Mouse (Mus musculus) liver, postnatal 0 days (tissue): ENCODE data around the gene Wdr60. TPM values are rescaled to one million over a fixed set of nuclear protein-coding genes. Genes with fewer than 3 reads are reported as not detected.

Experiments used
- ATAC-seq: fragments of 200-750 bp; cut with Nextera tagmentation; 2 replicates; pipeline ENCODE4 v1.8.0; 2017; ENCODE audit warnings: mild to moderate bottlenecking, moderate library complexity
- DNase-seq: peaks from one replicate; pipeline ENCODE4 v3.0.0-alpha.2; 2016
- H3K27ac ChIP-seq: fragments of 300-500 bp; sonication (generic); 2 replicates; pipeline ENCODE4 v1.5.1; 2014; ENCODE audit warnings: antibody characterized with exemption, moderate library complexity, mild to moderate bottlenecking, low read depth
- H3K27me3 ChIP-seq: fragments of 300-500 bp; sonication (generic); 2 replicates; pipeline ENCODE4 v1.6.1; 2014; ENCODE audit warnings: low read length, control low read depth, mixed read lengths; ENCODE audit not compliant: insufficient read depth
- H3K36me3 ChIP-seq: fragments of 300-500 bp; sonication (generic); replicated peaks from 2 replicates; pipeline ENCODE4 v1.6.1; 2014; ENCODE audit warnings: mild to moderate bottlenecking, control low read depth, low read length, moderate library complexity, mixed read lengths; ENCODE audit not compliant: insufficient read depth
- H3K4me1 ChIP-seq: fragments of 300-500 bp; sonication (generic); 2 replicates; pipeline ENCODE4 v1.6.1; 2014; ENCODE audit warnings: antibody characterized with exemption, mild to moderate bottlenecking, control low read depth; ENCODE audit not compliant: insufficient read depth
- H3K4me2 ChIP-seq: fragments of 300-500 bp; sonication (generic); 2 replicates; pipeline ENCODE4 v1.6.1; 2014; ENCODE audit warnings: low read depth, mild to moderate bottlenecking, low read length, moderate library complexity, mixed read lengths
- H3K4me3 ChIP-seq: fragments of 300-500 bp; sonication (generic); 2 replicates; pipeline ENCODE4 v1.5.1; 2014; ENCODE audit warnings: low read depth, low read length
- H3K9ac ChIP-seq: fragments of 300-500 bp; sonication (generic); replicated peaks from 2 replicates; pipeline ENCODE4 v1.6.1; 2014; ENCODE audit warnings: mild to moderate bottlenecking, moderate library complexity
- H3K9me3 ChIP-seq: fragments of 300-500 bp; sonication (generic); 2 replicates; pipeline ENCODE4 v1.6.1; 2016; ENCODE audit warnings: mild to moderate bottlenecking, control low read depth, low read length, mixed read lengths
- CTCF ChIP-seq: sonication (generic); IDR thresholded peaks from 2 replicates; pipeline ENCODE4 v1.5.1; 2016; ENCODE audit warnings: antibody characterized with exemption, low read depth
- EP300 ChIP-seq: IDR thresholded peaks from 2 replicates; pipeline ENCODE4 v1.6.1; 2016; ENCODE audit warnings: antibody characterized with exemption, low read depth, mild to moderate bottlenecking
- WGBS: fragments of 180-500 bp; shearing (Covaris S2); extraction: QIAGEN DNeasy Blood & Tissue Kit; methylation state at CpG from one replicate; pipeline ENCODE4 v1.1.7; 2014; ENCODE audit not compliant: insufficient replicate concordance; 5-methylcytosine and 5-hydroxymethylcytosine counted together
- polyA plus RNA-seq: library from polyadenylated mRNA; unstranded; fragments of >200 nt; fragmentation: Nextera tagmentation; extraction: Ambion mirVana; gene quantifications from 2 replicates; pipeline ENCODE4 v1.2.1, GENCODE M21; 2015

Gene Wdr60
- polyA plus RNA-seq, 1 experiment from 2014 or later = 4.2 TPM

DNA sequence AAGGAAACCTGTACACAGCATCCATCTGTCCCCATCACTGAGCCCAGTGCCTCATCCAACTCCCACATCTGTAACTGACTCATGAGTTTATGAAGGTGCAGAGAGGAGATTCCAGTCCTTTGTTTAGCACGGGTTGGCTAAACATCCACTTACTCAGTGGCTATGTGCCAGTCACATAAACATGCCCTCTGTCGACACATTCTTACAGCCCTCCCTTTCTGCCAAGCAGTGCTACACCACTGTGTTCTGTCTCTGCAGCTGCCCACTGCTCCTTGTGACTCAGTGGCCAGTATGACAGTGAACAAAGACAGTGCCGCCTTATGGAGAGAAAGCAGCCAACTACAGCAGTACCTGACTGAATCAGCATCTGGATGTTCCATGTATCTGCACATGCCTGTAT lies 57.1 kb downstream of the Wdr60 start:
- Histone ChIP-seq H3K4me3 (no peak overlapping the region), H3K4me2 (no peak overlapping the region), H3K36me3 (no peaks in the 10 kb centered on the region), H3K9me3 (no peaks in the 10 kb centered on the region), H3K9ac (no peak overlapping the region), H3K27ac (no peak overlapping the region), H3K4me1 (no peaks in the 10 kb centered on the region), H3K27me3 (no peaks in the 10 kb centered on the region)
- 78% methylated on average over 3 of the region's 3 CpGs for WGBS
- TF ChIP-seq EP300 = no peak
- TF ChIP-seq CTCF = no peak
- DNase-seq = no peak
- ATAC-seq = no peak

DNA sequence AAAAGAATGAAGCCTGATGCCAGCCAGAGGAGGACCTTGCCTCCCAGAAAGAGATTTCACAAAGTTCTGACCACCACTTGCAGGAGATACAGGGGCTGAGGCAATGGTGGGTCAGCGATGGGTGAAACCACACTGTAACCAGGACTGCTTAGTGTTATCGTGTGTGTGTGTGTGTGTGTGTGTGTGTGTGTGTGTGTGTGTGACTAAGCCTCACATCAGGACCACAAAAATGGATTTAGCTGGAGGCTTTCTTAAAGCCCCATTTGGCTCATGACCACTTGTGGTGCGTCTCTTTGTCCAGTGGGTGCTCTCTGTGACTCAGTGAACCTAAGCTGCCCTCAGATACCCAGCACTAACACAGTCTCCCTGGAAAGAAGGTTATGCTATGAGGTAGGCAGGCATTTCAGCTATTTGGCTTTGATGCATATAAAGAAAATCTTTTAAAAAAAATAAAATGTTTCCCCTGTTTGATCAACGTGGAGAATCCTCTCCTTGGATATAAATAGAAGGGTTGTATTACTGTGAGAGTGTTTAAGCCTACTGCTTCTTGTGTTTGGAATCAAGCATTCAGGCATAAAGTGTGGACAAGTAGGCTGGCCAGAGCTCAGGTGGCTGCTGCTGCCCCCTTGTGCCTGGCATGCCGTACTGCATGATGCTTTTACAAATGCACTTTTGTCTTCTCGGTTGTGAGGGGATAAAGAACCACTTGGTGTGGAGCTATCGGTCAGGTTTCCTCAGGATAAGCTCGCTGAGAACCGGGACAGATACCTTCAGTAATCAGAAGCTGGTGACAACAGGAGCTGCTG lies 60.4 kb downstream of the Wdr60 start:
- TF ChIP-seq EP300 (no peak), CTCF (peak; percentile 90)
- no peaks in the 10 kb centered on the region for H3K9me3 ChIP-seq
- no peaks in the 10 kb centered on the region for H3K4me1 ChIP-seq
- no peaks in the 10 kb centered on the region for H3K27me3 ChIP-seq
- no peak overlapping the region for H3K4me3 ChIP-seq
- no peak overlapping the region for H3K4me2 ChIP-seq
- ATAC-seq (0 out of 2 replicates have a peak, but pooled peaks have one; percentile 41), DNase-seq (peak; percentile 61)
- H3K9ac ChIP-seq = no peak overlapping the region
- no peak overlapping the region for H3K27ac ChIP-seq
- 32% methylated on average over 9 of the region's 9 CpGs for WGBS
- no peaks in the 10 kb centered on the region for H3K36me3 ChIP-seq

- Histone ChIP-seq H3K4me3 (no peak overlapping the region), H3K27ac (no peak overlapping the region), H3K4me1 (no peaks in the 10 kb centered on the region), H3K9me3 (no peaks in the 10 kb centered on the region), H3K4me2 (no peak overlapping the region), H3K27me3 (no peaks in the 10 kb centered on the region), H3K9ac (no peak overlapping the region), H3K36me3 (no peaks in the 10 kb centered on the region)
- no peak for ATAC-seq
- TF ChIP-seq CTCF = no peak
- no peak for TF ChIP-seq EP300
- no peak for DNase-seq
- 80% methylated on average over 6 of the region's 6 CpGs for WGBS
Observed at GRCm38 (mm10) chr12:116198791-116199190, 64.0 kb downstream of the Wdr60 start.

DNA sequence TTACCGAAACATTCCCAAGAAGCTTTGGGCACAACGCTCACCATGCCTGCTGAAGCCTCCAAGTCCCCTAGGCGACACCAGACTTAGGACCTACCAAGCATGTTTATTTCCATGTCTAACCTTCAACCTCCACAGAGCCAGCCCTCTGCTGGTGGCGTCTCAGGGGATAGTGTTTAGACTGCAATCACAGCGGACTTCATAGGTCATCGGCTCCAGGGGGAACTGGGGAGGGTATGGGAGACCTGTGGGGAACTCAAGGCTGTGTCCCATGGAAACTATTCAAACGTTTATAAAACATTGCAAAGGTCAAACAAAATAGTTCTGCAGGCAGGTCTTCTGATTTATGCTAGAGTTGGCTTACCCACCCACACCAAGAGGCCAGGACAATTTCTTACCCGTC lies 66.6 kb downstream of the Wdr60 start:
- Histone ChIP-seq H3K9ac (no peak overlapping the region), H3K4me2 (no peak overlapping the region), H3K4me3 (no peak overlapping the region), H3K36me3 (no peaks in the 10 kb centered on the region), H3K27me3 (no peaks in the 10 kb centered on the region), H3K27ac (no peak overlapping the region), H3K9me3 (no peaks in the 10 kb centered on the region), H3K4me1 (no peaks in the 10 kb centered on the region)
- ATAC-seq (no peak), DNase-seq (no peak)
- TF ChIP-seq EP300 (no peak), CTCF (no peak)
- 67% methylated on average over 8 of the region's 8 CpGs for WGBS

DNA sequence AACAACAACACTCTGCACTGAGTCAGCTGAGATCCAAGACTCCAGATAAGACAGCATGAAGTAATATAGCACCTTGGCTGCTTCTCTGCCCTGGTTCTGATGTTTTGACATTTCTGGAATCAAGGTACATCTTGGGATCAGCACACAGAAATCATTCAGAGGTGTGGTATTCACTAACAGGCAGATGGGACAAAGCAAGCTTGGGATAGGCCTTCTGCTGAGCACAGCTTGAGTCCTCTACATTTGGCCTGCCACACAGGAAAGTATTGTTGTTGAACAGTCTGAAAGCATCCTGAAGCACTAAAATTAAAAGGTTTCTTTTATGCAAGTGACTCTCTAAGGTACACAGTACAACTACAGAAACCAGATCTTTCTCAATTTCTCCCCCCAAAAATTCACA lies 68.2 kb downstream of the Wdr60 start:
- Histone ChIP-seq H3K9me3 (no peaks in the 10 kb centered on the region), H3K9ac (no peak overlapping the region), H3K36me3 (no peaks in the 10 kb centered on the region), H3K4me3 (no peak overlapping the region), H3K4me2 (no peak overlapping the region), H3K27me3 (no peaks in the 10 kb centered on the region), H3K4me1 (no peaks in the 10 kb centered on the region), H3K27ac (no peak overlapping the region)
- ATAC-seq (no peak), DNase-seq (no peak)
- TF ChIP-seq EP300 (no peak), CTCF (no peak)

DNA sequence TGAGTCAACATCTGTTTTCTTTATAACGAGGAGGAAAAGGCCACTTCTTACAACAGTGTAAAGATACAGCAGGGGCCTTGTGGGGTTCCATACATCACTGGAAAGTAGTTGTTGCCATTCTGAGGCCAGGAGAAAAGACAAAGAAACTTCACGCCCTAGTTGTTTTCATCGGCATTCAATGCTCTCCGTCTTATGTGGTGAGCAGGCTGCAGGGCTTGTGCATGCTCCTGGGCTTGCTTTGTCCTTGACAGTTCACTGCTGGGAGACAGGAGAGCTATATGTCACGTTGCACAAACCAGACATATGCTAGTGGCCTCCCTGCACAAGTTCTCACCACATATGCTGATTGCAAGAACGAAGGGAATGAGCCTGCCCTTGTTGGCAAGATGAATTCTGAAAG lies 68.9 kb downstream of the Wdr60 start:
- no peaks in the 10 kb centered on the region for H3K9me3 ChIP-seq
- no peaks in the 10 kb centered on the region for H3K36me3 ChIP-seq
- no peaks in the 10 kb centered on the region for H3K27me3 ChIP-seq
- H3K27ac ChIP-seq = no peak overlapping the region
- H3K4me3 ChIP-seq = no peak overlapping the region
- ATAC-seq (no peak), DNase-seq (no peak)
- TF ChIP-seq CTCF = no peak
- TF ChIP-seq EP300 = no peak
- no peaks in the 10 kb centered on the region for H3K4me1 ChIP-seq
- no peak overlapping the region for H3K4me2 ChIP-seq
- WGBS = 63% methylated on average over 6 of the region's 6 CpGs
- H3K9ac ChIP-seq = no peak overlapping the region
